Mouse (Mus musculus): ENCODE measurements around the gene Fam166a.

DNA sequence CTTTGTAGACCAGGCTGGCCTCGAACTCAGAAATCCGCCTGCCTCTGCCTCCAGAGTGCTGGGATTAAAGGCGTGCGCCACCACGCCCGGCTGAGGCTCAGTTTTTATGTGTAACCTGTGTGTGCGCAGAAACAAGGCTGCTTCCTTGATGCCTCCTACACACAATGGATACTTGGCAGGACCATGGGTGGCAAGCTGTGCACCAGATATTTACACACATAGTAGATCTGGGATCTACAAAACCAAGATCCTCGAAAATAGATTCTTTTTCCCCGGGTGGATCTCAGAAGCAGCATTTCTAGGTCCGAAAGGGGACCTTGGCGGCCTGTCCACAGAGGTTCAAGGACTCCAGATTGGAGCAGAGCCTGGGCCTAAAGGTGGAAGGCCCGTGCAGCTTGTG, 43.3 kb downstream of the Fam166a start:
- TF ChIP-seq POLR2A (IDR thresholded peaks at IDR 0.05; ENCODE audit: borderline replicate concordance, extremely low read depth, insufficient read depth, insufficient read length, poor library complexity, severe bottlenecking) (no peak), CTCF (IDR thresholded peaks at IDR 0.05; ENCODE audit: borderline replicate concordance, extremely low read depth, insufficient read depth, insufficient read length) (no peak)

Data from brain, embryonic 14.5 days (tissue).